Mouse (Mus musculus) kidney, postnatal 36 days (tissue): ENCODE measurements around the gene Shisa5.
A peak's percentile ranks its signal among the peaks of the same experiment; 100 is the strongest.

ENCODE experiments used
- DNase-seq, 2 experiments: peaks; one replicate each; pipeline ENCODE4 v3.0.0; 2021 to 2022; ENCODE audit warnings: mixed read lengths in 2 of 2

Gene Shisa5

GRCm38 (mm10) chr9:109038086-109038895 lies at the start of gene Shisa5:
TSS of gene Shisa5 (plus strand) at chr9:109038565.
- DNase-seq: peak; percentile 84 to 93

- DNase-seq: no peak
Observed at GRCm38 (mm10) chr9:108989802-108990461, 48.4 kb upstream of the Shisa5 start.

DNA sequence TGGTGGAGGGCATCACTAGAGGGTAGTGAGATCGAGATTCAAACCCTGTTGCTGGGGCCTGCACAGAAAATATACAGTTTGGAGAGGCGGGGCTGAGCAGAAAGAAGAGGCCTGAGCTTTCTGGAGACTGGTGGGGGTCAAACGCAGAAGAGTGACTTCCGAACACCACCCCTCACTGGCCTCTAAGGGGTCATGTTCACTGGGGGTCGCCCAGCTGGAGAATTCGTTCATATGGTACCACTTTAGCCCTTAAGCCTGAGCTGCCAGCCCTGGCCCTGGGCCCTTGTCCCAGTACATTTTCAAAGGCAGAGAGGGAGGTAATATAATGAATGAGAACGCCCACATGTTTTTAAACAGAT lies 47.9 kb upstream of the Shisa5 start:
- no peak for DNase-seq

GRCm38 (mm10) chr9:108991428-108992084 lies 46.8 kb upstream of the Shisa5 start, which contains the start of gene Pfkfb4:
TSS of gene Pfkfb4 (plus strand) at chr9:108991778.
- peak; percentile 97 to 100 for DNase-seq

DNA sequence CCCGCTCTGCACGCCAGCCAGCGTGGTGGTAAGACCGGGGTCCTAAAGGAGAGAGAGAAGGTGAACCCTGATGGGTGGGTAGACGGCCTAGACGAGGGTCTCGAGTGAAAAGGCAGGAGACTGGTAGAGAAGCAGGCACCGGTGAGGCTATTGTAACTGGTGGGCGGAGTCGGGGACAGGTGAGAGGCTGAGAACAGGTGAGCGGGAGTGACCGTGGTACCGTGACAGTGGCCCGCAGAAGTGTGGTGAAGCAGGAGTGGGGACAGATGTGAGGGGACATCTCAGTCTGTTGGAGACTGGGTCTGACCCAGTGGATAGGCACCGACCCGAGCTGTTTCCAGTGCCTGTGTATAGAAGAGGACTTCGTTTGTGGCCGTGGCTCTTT lies 46.3 kb upstream of the Shisa5 start:
- no peak for DNase-seq

DNA sequence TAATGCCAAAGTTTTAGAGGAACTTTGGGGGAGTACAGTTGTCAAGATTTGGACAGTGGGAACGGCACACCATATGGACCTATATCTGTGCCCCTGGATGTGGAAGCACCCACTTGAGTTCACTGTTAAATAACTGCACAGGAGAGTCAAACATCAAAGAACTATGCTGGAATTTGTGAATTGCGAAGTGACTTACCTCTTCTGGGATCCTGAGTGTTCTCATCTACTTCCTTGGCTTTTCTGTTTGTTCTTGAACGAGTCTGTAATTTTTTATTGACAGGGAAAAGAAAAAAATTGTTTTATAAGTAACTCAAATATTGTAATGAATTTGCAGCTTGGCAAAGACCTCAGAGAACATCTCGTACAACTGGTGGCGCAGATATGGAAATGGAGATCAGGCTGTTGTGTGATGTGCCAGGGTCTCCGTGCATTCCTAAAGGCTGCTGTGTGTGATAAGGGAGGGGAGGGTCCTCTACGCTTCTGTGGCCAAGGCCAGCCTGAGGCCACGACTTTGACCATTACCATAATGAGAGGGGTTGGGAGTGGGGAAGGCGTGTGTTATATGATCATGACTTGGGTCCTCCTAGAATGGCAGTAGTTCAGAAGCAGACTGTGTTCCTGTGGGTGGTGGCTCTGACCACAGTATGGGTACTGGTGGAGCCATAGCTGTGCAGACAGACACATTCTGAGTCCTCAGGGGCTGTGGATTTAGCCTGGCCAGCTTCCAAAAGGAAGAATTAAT lies 45.6 kb upstream of the Shisa5 start:
- no peak for DNase-seq

GRCm38 (mm10) chr9:108996411-108996810 lies 42.0 kb upstream of the Shisa5 start:
- DNase-seq: peak; percentile 86

- DNase-seq: no peak
Observed at GRCm38 (mm10) chr9:108998287-108999166, 39.8 kb upstream of the Shisa5 start.

DNA sequence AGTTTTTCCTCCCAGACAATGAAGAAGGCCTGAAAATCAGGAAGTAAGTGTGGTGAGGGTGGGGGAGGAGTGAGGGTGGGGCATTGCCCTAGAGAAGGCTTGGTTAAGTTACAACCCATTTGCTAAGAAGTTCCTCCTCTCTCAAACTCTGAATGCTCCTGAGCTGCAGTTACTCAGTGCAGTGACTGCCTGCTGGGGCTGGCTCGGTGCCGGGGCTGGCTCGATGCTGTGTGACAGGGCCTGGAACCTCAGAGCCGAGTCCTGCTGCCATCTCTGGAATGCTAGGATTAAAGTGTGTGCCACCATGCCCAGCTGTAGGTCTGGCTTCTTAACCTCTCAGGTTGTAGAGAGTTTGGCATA lies 39.2 kb upstream of the Shisa5 start:
- peak in 1 of 2 experiments; percentile 63 for DNase-seq

DNA sequence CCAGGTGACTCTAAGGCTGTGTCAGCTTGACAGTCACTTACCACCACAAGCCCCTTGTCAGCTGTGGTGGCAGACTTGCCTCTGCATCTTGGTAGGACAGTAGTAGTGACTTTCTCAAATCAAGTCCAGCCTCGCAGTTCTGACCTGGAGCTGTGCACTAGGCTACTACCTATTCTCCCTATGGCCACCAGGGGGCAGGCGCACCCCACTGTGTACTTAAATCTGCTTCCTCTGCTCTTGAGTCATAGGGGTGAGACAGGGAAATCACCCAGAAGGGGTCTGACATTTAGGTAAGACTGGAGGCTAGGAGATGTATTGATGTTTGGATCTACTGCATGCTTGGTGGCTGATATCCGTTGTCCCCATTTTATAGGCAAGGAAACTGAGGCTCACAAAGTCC lies 37.6 kb upstream of the Shisa5 start:
- peak; percentile 72 to 85 for DNase-seq

GRCm38 (mm10) chr9:109003201-109003600 lies 35.2 kb upstream of the Shisa5 start:
- peak; percentile 46 to 75 for DNase-seq

GRCm38 (mm10) chr9:109007025-109007780 lies 31.2 kb upstream of the Shisa5 start:
- DNase-seq: peak in 1 of 2 experiments; percentile 50

GRCm38 (mm10) chr9:109008081-109008480 lies 30.3 kb upstream of the Shisa5 start:
- DNase-seq: no peak

DNA sequence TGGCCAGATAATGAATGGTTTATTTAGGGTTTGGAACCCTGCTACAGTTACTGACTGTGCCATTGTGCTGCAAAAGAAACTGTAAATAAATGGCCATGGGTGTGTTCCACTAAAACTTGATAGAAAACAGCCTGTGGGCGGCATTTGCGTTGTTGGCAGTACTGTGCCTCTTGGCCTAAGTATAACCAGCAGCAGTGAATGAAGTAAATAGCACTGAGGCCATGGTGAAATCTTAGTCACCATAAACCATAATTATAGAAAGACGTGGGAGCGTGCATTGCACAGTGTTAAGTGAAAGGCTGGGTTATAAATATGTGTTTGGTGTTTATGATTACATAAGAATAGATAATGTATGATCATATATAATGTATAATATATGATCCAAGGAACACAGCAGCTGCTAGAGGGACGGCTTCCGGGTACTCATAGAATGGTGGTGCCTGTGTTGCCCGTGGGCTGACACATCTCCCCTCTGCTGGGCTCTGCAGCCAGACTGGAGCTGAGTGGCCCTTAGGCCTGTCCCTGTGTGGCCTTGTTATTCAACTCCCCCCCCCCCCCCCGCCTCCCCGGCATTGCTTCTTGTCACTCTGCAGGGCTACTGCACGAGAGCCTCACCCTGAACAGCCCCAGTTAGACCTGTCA lies 29.2 kb upstream of the Shisa5 start:
- no peak for DNase-seq

- DNase-seq: no peak
Observed at GRCm38 (mm10) chr9:109009636-109010315, 28.6 kb upstream of the Shisa5 start.

DNA sequence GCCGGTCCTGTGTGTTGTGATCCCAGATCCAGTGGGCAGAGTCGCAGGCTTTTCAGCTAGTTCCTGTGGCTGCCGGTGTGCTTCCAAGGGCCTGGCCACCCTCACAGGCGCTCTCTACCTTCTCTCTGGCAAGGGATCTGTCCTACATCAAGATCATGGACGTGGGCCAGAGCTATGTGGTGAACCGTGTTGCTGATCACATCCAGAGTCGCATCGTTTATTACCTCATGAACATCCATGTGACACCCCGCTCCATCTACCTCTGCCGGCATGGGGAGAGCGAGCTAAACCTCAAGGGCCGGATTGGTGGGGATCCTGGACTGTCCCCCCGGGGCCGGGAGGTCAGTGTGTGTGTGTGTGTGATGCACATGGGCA lies 28.1 kb upstream of the Shisa5 start:
- DNase-seq: no peak

GRCm38 (mm10) chr9:109015397-109015796 lies 23.0 kb upstream of the Shisa5 start:
- DNase-seq: no peak

- no peak for DNase-seq
Observed at GRCm38 (mm10) chr9:109016973-109017604, 21.3 kb upstream of the Shisa5 start.

DNA sequence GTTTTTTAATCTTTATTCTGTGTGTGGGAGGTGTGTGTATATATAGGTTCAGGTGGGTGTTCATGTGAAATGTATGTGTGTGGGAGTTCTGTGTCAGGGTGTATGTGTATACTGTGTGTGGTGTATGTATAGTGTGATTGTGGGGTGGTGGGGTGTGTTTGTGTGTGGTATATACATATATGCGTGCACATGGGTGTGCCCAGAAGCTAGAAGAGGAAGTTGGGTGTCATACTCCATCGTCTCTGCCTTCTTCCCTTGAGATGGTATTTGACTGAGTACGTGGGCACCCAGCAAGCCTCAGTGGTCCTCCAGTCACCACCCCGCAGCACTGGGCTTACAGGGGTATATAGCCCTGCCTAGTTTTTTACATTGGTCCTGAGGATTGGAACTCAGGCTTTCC lies 16.9 kb upstream of the Shisa5 start:
- DNase-seq: no peak
